Mouse (Mus musculus) megakaryocyte, embryonic 14.5 days (primary cell): ENCODE measurements at regions not wholly inside any gene's neighbourhood (a gene's known extent, or its start where the extent isn't known, plus 50 kb on each side); places are given as distances from the start of the nearest gene placed in this dataset.

Source experiments
- H3K27me3 ChIP-seq: replicated peaks from 2 replicates; pipeline ENCODE3; 2012; ENCODE audit warnings: inconsistent platforms
- H3K36me3 ChIP-seq: replicated peaks from 2 replicates; pipeline ENCODE3; 2012; ENCODE audit warnings: low read length, inconsistent platforms, mixed read lengths
- H3K4me1 ChIP-seq: 2 replicates; pipeline ENCODE4 v1.6.1; 2012; ENCODE audit warnings: inconsistent platforms
- H3K4me3 ChIP-seq: replicated peaks from 2 replicates; pipeline ENCODE3; 2012; ENCODE audit warnings: moderate library complexity, mild to moderate bottlenecking, inconsistent platforms
- H3K9me3 ChIP-seq: 2 replicates; pipeline ENCODE4 v1.6.1; 2012; ENCODE audit warnings: inconsistent platforms
- FLI1 ChIP-seq: IDR thresholded peaks from 2 replicates; pipeline ENCODE4 v1.6.1; 2012; ENCODE audit warnings: low read length, inconsistent platforms, mixed read lengths
- GATA1 ChIP-seq: IDR thresholded peaks from 3 replicates; pipeline ENCODE4 v1.6.1; 2012; ENCODE audit warnings: mixed read lengths, low read length, inconsistent platforms, borderline replicate concordance

DNA sequence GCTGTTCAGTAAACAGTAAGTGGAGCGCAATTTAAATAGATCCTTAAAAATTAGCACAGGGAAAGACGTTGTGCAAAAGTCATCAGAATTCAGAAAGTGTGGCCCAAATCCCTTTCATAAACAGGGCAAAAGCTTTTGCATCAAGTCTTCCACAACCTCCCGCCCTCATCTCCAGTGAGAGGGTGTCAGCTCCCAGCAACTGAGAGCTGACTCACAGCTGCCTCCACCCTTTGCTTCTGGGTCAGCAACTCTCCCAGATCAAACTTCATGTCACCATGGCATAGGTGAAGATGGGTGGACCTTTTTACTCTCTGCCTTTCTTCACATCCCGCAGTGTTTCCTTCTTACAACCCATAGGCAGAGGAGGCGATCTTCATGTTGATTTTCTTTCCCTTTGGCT lies 768.0 kb downstream of the Gm826 start:
- Histone ChIP-seq H3K9me3 (peaks cover 17% of the 10 kb centered on the region), H3K4me1 (no peaks in the 10 kb centered on the region)
- TF ChIP-seq FLI1: no peak
- no peak for TF ChIP-seq GATA1

DNA sequence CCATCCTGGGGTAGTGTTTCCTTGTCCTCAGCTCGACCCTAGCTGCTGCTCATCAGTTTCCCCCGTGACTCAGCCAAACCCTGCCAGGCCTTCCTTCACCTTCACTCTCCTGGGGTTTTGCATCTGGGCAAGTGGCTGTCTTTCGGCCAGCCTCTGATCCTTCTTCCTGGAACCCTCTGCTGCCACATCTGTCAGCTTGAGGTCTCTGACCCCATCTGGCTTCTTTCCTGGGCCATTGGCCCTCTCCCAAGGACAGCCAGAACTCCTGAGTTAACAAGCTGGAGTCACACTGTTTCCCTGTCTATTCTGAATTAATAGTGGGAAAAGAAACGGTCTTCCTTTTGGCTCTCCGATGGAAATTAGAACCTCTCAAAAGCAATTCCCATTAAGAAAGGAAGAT lies 767.5 kb downstream of the Gm826 start:
- H3K4me3 ChIP-seq: no peak overlapping the region
- H3K9me3 ChIP-seq: peaks cover 17% of the 10 kb centered on the region
- no peak for TF ChIP-seq GATA1
- TF ChIP-seq FLI1: no peak
- H3K27me3 ChIP-seq: no peaks in the 10 kb centered on the region
- H3K4me1 ChIP-seq: no peaks in the 10 kb centered on the region
- no peaks in the 10 kb centered on the region for H3K36me3 ChIP-seq

More for the DNA sequence above, 768.0 kb downstream of the Gm826 start:
- Histone ChIP-seq H3K36me3 (no peaks in the 10 kb centered on the region), H3K27me3 (no peaks in the 10 kb centered on the region), H3K4me3 (no peak overlapping the region)

DNA sequence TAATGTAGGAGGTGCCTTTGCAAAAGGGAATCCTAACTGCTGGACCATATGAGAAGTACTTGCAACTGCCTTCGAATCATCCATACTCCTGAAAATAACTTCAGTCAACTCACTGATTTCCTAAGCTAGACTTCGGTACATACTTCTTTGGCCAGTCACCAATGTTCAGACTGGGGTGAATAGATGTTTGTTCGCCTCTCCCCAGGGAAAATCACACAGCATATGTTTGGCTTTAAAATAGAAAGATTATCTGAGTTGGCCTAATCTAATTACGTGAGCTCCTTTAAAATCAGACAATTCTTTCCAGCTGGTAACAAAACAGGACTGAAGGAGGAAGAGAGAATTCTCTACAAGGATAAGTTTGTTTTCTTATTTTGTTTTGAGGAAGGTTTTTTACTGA lies 765.6 kb downstream of the Gm826 start:
- no peaks in the 10 kb centered on the region for H3K27me3 ChIP-seq
- peaks cover 22% of the 10 kb centered on the region for H3K9me3 ChIP-seq
- H3K4me1 ChIP-seq: no peaks in the 10 kb centered on the region
- no peaks in the 10 kb centered on the region for H3K36me3 ChIP-seq
- TF ChIP-seq GATA1 (no peak), FLI1 (no peak)
- H3K4me3 ChIP-seq: no peak overlapping the region

DNA sequence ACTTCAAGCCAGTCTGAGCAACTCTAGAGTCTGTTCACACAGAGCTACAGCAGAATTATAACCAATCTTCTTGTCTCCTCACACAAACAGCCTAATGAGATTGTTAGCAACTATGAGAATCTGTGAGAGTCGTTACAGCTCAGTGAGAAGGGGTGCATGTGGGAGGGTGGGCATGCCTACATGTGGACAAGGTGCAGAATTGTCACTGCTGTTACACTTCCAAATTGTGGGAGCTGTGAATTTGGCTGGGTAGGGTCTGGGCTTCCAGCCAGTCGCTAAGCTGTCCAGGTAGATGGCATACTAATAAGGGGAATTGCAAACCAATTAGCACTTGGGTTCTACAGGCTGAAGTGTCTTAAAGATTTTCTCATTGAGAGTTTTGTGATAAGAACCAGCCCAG lies 762.1 kb downstream of the Gm826 start:
- no peaks in the 10 kb centered on the region for H3K27me3 ChIP-seq
- TF ChIP-seq FLI1 (no peak), GATA1 (no peak)
- H3K36me3 ChIP-seq: no peaks in the 10 kb centered on the region
- no peak overlapping the region for H3K4me3 ChIP-seq
- no peaks in the 10 kb centered on the region for H3K4me1 ChIP-seq
- peaks cover 14% of the 10 kb centered on the region; the same call in 1 of the 2 replicates for H3K9me3 ChIP-seq

DNA sequence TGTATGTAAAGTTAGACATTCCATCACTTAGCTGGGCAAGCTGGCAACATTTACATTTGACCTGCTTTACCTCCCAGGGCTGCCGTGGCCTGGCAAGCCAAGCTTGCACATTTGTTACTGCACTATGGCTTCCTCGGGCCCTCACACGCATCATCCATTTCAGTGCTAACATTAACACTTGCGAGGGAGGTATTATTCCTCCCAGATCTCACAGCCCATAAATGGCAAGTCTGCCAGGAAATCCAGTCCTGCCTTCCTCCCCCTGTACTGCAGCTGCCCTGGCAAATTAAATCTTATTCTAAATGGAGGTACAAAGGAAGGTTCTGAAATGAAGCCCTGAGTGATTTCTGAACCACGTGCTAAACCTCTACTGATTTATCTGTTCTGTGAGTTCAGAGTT lies 758.7 kb downstream of the Gm826 start:
- Histone ChIP-seq H3K4me1 (no peaks in the 10 kb centered on the region), H3K27me3 (no peaks in the 10 kb centered on the region), H3K36me3 (no peaks in the 10 kb centered on the region), H3K4me3 (no peak overlapping the region), H3K9me3 (peaks cover 11% of the 10 kb centered on the region; the same call in 1 of the 2 replicates)
- TF ChIP-seq FLI1 (no peak), GATA1 (no peak)

DNA sequence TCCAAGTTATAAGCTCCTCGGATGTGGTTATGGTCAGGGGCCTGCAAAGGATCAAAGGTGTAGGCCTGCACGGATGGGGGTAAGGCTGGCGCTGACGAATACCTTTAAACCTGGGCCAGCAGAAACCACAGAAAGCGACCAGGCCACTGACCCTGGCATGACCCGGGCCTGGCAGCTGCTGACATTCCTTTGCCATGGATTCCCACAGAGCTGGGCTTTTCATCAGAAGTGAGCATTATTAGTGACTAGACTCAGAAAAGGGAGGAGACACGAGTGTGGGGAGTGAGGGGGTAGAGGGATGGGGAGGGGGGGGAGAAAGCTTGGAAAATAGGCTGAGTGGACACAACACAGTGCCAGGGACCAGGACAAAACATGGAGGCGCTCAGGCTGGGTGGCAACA lies 750.9 kb downstream of the Gm826 start:
- H3K27me3 ChIP-seq: no peaks in the 10 kb centered on the region
- H3K36me3 ChIP-seq: no peaks in the 10 kb centered on the region
- no peaks in the 10 kb centered on the region for H3K4me1 ChIP-seq
- H3K4me3 ChIP-seq: no peak overlapping the region
- H3K9me3 ChIP-seq: peaks cover 18% of the 10 kb centered on the region
- TF ChIP-seq FLI1: no peak
- TF ChIP-seq GATA1: no peak

DNA sequence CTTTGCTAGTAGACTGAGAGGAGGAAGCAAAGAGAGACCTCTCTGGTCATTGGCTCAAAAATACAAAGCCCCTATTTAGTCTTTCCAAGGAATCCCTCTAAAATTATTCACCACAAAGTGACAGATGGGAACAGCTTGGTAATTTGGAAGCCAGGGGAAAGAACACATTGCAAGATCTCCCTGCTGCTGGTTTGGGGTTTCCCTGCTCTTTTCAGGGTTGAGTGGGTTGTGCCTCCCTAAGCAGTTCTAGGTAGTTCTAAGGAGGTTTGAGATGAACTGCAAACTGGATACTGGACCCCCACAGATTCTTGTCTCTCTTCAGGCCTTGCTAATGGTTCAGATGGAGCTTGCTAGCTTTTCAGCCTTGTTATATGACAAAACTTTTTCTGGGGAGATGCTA lies 749.3 kb downstream of the Gm826 start:
- no peaks in the 10 kb centered on the region for H3K27me3 ChIP-seq
- no peaks in the 10 kb centered on the region for H3K4me1 ChIP-seq
- H3K9me3 ChIP-seq: peaks cover 18% of the 10 kb centered on the region
- H3K36me3 ChIP-seq: no peaks in the 10 kb centered on the region
- TF ChIP-seq GATA1: no peak
- no peak for TF ChIP-seq FLI1
- no peak overlapping the region for H3K4me3 ChIP-seq

DNA sequence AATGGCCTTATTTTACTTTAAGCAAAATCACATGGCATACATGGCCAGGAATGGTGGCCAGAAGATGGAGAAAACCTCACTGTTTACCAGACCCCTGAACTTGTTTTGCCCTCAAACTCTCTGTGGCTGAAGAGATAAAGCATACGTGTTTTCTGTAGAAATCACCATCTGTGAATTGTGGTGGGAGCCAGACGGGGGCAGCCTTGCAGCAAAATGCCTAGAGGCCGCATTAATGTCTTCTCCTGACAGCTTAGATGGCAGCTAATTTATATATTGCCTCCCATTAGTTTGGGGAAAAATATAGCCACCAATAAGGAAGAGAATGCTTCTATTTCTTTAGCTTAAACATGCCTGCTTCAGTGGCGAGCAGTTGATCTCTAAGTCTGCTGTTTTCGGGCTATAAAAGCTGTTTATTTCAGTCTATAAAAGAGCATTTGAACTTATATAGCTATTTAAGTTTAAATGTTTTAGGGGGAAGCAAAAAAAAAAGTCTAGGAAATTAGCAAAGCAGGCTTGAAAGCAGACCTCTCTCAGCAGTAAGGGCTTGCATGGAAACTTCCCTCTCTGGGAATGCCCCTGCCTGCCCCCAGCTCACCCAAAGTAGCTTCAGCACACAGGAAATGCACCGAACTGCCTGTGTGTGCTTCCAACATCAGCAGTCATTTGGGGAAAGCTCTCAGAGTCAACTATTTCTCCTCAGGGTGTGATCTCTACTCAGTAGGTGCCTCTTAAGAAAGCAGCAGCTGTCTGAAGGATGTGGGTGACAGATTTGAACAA lies 747.1 kb downstream of the Gm826 start:
- TF ChIP-seq FLI1 (no peak), GATA1 (no peak)
- H3K9me3 ChIP-seq: peaks cover 14% of the 10 kb centered on the region
- H3K4me3 ChIP-seq: no peak overlapping the region
- H3K27me3 ChIP-seq: no peaks in the 10 kb centered on the region
- no peaks in the 10 kb centered on the region for H3K36me3 ChIP-seq
- H3K4me1 ChIP-seq: no peaks in the 10 kb centered on the region

DNA sequence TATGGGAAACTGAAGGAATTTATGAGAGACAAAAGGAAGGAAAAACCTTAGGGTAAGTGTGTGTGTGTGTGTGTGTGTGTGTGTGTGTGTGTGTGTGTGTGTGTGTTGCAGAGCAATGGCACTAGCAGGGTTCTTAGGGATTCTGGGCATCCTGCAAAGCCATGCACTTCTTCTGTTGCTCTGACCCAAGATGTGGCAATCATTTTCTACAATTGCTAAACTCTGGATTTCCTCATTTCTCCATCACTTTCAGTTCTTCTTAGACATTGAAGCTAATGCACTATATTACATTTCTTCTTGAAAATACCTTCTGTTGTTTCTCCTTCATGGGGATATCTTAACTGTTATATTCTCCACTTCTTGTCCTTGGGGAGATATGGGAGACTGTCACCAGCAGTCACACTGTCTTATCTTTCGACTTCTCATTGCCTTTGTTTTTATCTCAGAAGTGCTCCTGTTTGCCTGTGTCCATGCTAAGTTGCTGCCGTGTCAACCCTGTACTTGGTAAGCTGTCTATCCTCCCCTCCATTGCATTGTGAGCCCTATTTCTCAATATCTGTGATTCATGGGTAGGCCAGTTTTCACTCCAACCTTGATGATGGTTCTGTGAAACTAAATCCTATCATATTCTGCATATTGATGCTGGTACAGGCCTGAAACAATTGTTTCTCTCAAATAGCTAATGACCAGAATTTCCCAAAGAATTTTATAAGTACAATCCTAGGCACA lies 742.4 kb downstream of the Gm826 start:
- TF ChIP-seq FLI1 (no peak), GATA1 (no peak)
- Histone ChIP-seq H3K27me3 (no peaks in the 10 kb centered on the region), H3K36me3 (no peaks in the 10 kb centered on the region), H3K9me3 (peaks cover 5% of the 10 kb centered on the region), H3K4me1 (no peaks in the 10 kb centered on the region), H3K4me3 (no peak overlapping the region)

DNA sequence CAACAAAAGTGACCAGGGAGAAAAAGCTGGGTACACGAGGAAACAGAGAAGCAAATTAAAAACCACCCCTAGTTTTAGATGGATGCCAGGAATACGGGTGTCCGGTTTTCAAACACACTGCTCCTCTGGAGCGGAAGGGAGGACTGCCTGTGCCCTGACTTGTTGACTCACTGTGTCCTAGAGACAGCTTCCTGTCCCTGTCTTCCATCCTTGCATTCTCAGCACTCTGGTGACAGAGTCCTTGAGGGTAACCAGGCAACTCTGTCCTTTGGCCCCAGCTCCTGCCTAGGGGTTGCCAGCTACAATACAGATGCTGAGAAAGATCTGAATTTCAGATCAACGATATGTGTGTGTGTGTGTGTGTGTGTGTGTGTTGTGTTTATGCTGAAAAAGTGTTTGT lies 741.1 kb downstream of the Gm826 start:
- H3K4me3 ChIP-seq: no peak overlapping the region
- no peaks in the 10 kb centered on the region for H3K4me1 ChIP-seq
- no peaks in the 10 kb centered on the region for H3K27me3 ChIP-seq
- H3K36me3 ChIP-seq: no peaks in the 10 kb centered on the region
- TF ChIP-seq FLI1 (no peak), GATA1 (no peak)
- peaks cover 8% of the 10 kb centered on the region for H3K9me3 ChIP-seq

DNA sequence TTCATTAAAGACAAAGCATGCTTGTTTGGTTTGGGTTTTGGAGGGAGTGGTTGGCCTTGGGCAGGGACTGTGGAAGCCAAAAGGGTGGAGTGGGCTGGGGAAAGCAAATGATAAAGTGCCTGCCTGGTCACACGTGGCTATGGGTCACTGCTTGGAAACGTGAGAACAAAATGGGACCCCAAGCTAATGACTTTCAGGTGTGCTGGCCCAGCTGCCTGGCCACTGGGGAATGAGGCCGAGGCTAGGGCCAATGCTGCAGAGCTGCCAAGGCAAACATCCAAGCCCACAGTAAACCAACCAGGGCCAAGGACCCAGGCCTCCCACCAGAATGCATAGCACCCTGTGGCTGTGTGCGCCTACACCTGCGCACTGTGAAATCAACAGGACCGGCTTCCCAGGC lies 737.7 kb downstream of the Gm826 start:
- H3K4me1 ChIP-seq: no peaks in the 10 kb centered on the region
- H3K9me3 ChIP-seq: peaks cover 25% of the 10 kb centered on the region
- TF ChIP-seq GATA1 (no peak), FLI1 (no peak)
- no peak overlapping the region for H3K4me3 ChIP-seq
- H3K36me3 ChIP-seq: no peaks in the 10 kb centered on the region
- no peaks in the 10 kb centered on the region for H3K27me3 ChIP-seq
